Mouse (Mus musculus): Measurements from ENCODE around the gene Cgref1. TPM values are rescaled to one million over a fixed set of nuclear protein-coding genes. Genes with fewer than 3 reads are reported as not detected.

The Cgref1 gene
- polyA plus RNA-seq, 2 experiments, result 4.2 to 5.4 TPM

DNA sequence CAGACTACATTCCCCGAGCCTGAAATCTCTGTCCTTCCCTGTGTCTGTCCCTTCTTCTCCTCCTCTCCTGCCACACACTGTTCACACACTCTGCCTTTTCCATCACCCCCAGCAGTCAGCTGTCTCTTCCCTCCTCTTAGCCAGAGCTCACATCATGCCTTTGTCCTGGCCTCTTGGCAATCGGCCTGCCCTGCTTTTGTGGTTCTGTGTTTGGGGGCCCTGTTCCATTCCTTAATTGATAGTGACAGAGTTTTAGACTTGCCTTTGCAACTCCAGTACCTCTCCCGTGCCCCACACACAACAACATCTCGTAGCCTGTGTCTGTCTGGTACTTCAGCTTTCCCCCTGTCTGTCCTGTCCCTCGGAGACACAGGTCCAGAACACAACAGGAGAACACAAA is 33.2 kb downstream of the Cgref1 start:
- no peaks in the 10 kb centered on the region for H3K27me3 ChIP-seq (ENCODE audit: control insufficient read depth, insufficient read depth, low read length)
- no peaks in the 10 kb centered on the region for H3K9me3 ChIP-seq (ENCODE audit: control insufficient read depth, low read length)
- no peak overlapping the region for H3K9ac ChIP-seq (replicated peaks)
- no peak overlapping the region for H3K27ac ChIP-seq
- DNase-seq (ENCODE audit: low read depth in 3 of 3, low spot score in 3 of 3) (no peak), ATAC-seq (ENCODE audit: insufficient read depth) (no peak)
- H3K4me2 ChIP-seq (ENCODE audit: low read depth), result no peak overlapping the region
- H3K4me1 ChIP-seq (replicated peaks; ENCODE audit: control insufficient read depth in 2 of 2, insufficient read depth in 2 of 2, low read length in 1 of 2), result peaks cover 10 to 65% of the 10 kb centered on the region in 2 experiments
- TF ChIP-seq CTCF (IDR thresholded peaks at IDR 0.05; ENCODE audit: low read depth), result no peak
- TF ChIP-seq EP300 (IDR thresholded peaks at IDR 0.05; ENCODE audit: low read depth), result no peak
- WGBS (ENCODE audit: insufficient replicate concordance), result 53% methylated on average over 5 of the region's 5 CpGs
- H3K4me3 ChIP-seq (ENCODE audit: insufficient read depth in 1 of 2, low read depth in 2 of 2, low read length in 2 of 2), result no peak overlapping the region
- H3K36me3 ChIP-seq (replicated peaks; ENCODE audit: control insufficient read depth, insufficient read depth, low read depth), result no peaks in the 10 kb centered on the region

DNA sequence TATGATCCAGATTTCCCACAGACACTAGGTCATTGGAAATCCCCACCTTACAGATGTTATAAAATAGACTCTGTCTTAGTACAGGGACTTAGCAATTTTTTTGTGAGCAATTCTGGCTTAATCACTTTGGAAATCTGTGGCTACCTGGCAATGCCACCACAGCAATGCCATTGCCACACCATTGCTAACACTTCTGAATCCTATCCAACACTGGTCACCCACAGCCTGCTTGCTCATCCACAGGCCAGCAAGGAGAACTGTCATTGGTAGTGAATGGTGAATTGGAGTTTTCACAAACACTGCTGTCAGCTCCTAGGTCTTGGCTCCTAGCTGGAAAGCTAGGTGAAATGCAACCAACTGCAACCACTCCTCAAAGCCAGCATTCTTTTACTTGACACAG is 34.9 kb downstream of the Cgref1 start:
- H3K36me3 ChIP-seq (replicated peaks; ENCODE audit: control insufficient read depth, insufficient read depth, low read depth), result peaks cover 8% of the 10 kb centered on the region
- no peak overlapping the region for H3K27ac ChIP-seq
- ATAC-seq (ENCODE audit: insufficient read depth), result no peak
- no peak for TF ChIP-seq EP300 (IDR thresholded peaks at IDR 0.05; ENCODE audit: low read depth)
- no peak for TF ChIP-seq CTCF (IDR thresholded peaks at IDR 0.05; ENCODE audit: low read depth)
- H3K27me3 ChIP-seq (ENCODE audit: control insufficient read depth, insufficient read depth, low read length), result no peaks in the 10 kb centered on the region
- no peak overlapping the region for H3K4me2 ChIP-seq (ENCODE audit: low read depth)
- no peak overlapping the region for H3K9ac ChIP-seq (replicated peaks)
- H3K4me3 ChIP-seq (ENCODE audit: insufficient read depth in 1 of 2, low read depth in 2 of 2, low read length in 2 of 2), result no peak overlapping the region
- H3K9me3 ChIP-seq (ENCODE audit: control insufficient read depth, low read length), result no peaks in the 10 kb centered on the region
- H3K4me1 ChIP-seq (replicated peaks; ENCODE audit: control insufficient read depth in 2 of 2, insufficient read depth in 2 of 2, low read length in 1 of 2), result peaks cover 12 to 60% of the 10 kb centered on the region in 2 experiments
- DNase-seq (ENCODE audit: low read depth in 3 of 3, low spot score in 3 of 3), result no peak

DNA sequence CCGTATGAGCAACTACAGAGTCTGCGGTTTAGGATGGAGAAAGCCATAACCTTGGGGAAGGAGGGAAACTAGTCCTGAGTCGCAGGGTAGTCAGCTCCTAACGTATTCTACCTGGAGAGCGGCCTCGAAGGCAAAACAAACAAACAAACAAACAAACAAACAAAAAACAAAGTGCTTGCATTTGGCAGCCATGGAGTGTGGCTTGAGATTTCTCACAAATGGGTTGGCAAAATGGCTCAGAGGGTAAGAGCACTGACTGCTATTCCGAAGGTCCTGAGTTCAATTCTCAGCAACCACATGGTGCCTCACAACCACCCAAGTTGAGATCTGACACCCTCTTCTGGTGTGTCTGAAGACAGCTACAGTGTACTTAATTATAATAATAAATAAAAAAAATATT is 35.5 kb downstream of the Cgref1 start:
- H3K4me1 ChIP-seq (replicated peaks; ENCODE audit: control insufficient read depth in 2 of 2, insufficient read depth in 2 of 2, low read length in 1 of 2), result peaks cover 12 to 55% of the 10 kb centered on the region in 2 experiments
- no peak for TF ChIP-seq EP300 (IDR thresholded peaks at IDR 0.05; ENCODE audit: low read depth)
- no peak for TF ChIP-seq CTCF (IDR thresholded peaks at IDR 0.05; ENCODE audit: low read depth)
- no peak for ATAC-seq (ENCODE audit: insufficient read depth)
- no peak for DNase-seq (ENCODE audit: low read depth in 3 of 3, low spot score in 3 of 3)
- no peak overlapping the region for H3K9ac ChIP-seq (replicated peaks)
- H3K36me3 ChIP-seq (replicated peaks; ENCODE audit: control insufficient read depth, insufficient read depth, low read depth), result peaks cover 13% of the 10 kb centered on the region
- no peak overlapping the region for H3K4me2 ChIP-seq (ENCODE audit: low read depth)
- no peaks in the 10 kb centered on the region for H3K9me3 ChIP-seq (ENCODE audit: control insufficient read depth, low read length)
- 61% methylated on average over 7 of the region's 7 CpGs for WGBS (ENCODE audit: insufficient replicate concordance)
- no peak overlapping the region for H3K27ac ChIP-seq
- H3K4me3 ChIP-seq (ENCODE audit: insufficient read depth in 1 of 2, low read depth in 2 of 2, low read length in 2 of 2), result no peak overlapping the region
- H3K27me3 ChIP-seq (ENCODE audit: control insufficient read depth, insufficient read depth, low read length), result no peaks in the 10 kb centered on the region

DNA sequence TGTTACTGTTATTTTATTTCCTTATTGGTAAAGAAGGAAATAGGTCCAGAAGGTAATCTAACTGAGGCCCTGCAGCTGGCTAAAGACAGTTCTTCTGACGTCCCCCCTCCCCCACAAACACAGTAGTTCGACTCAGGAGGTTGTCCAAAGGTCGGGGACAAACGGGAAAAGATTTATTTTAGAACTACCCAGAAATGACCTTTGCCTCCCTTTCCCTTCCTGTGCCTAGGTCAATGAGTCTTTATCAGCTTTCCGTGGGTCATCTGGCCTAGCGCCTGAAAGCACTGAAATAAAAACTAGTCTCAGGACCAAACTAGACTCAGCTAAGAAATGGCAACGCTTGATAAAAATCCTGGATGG is 36.1 kb downstream of the Cgref1 start:
- Histone ChIP-seq H3K4me3 (ENCODE audit: insufficient read depth in 1 of 2, low read depth in 2 of 2, low read length in 2 of 2) (no peak overlapping the region), H3K27me3 (ENCODE audit: control insufficient read depth, insufficient read depth, low read length) (no peaks in the 10 kb centered on the region), H3K9ac (replicated peaks) (no peak overlapping the region), H3K4me1 (replicated peaks; ENCODE audit: control insufficient read depth in 2 of 2, insufficient read depth in 2 of 2, low read length in 1 of 2) (peaks cover 10 to 49% of the 10 kb centered on the region in 2 experiments), H3K4me2 (ENCODE audit: low read depth) (peak overlapping the region; percentile 97), H3K27ac (no peak overlapping the region), H3K36me3 (replicated peaks; ENCODE audit: control insufficient read depth, insufficient read depth, low read depth) (peaks cover 18% of the 10 kb centered on the region), H3K9me3 (ENCODE audit: control insufficient read depth, low read length) (no peaks in the 10 kb centered on the region)
- DNase-seq (ENCODE audit: low read depth in 3 of 3, low spot score in 3 of 3), result no peak
- ATAC-seq (ENCODE audit: insufficient read depth), result no peak
- WGBS (ENCODE audit: insufficient replicate concordance), result 30% methylated on average over 7 of the region's 7 CpGs
- TF ChIP-seq CTCF (IDR thresholded peaks at IDR 0.05; ENCODE audit: low read depth), result no peak

DNA sequence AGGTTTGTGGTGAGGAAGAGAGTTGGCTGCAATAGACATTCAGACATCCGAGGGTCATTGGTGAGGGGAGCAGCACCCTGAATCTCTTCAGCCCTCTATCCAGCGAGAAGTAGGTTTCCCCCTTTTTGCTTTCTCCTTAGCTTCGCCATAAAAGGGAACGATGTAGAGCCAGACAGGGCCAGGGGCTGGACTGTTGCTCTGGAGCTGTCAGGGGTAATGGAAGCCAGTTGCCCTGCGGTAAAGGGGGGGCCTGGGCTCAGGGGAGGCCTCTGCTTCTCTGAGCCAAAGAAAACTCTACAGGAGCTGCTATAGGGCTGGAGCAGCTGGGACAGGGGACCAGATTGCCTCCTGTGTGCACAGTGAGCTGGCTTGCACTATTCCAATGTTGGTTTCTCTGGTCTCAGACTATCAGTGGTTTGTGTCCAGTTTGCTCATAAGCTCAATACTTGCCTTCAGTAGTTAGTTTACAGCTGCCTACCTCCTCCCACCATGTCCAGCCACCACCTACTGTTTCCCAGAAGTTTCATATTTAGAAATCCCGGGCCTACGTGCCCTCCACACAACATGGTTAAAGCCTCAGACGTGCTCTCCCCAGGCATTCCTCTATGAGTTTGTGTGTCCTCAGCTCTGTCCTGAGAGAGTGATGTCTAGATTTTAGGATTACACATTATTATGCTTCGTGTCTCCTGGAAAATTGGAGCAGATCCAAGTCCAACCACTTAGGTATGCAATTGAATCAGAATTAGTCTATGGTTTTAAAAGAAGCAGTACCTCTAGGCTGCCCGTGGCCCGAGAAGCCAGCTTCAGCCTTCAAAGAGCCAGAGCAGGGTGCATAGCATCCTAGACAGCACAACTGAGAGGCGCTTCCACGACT is 36.7 kb downstream of the Cgref1 start:
- WGBS (ENCODE audit: insufficient replicate concordance), result 51% methylated on average over 13 of the region's 13 CpGs
- ATAC-seq (ENCODE audit: insufficient read depth) (no peak), DNase-seq (ENCODE audit: low read depth in 3 of 3, low spot score in 3 of 3) (no peak)
- Histone ChIP-seq H3K4me3 (ENCODE audit: insufficient read depth in 1 of 2, low read depth in 2 of 2, low read length in 2 of 2) (peak overlapping the region; percentile 68 to 72), H3K36me3 (replicated peaks; ENCODE audit: control insufficient read depth, insufficient read depth, low read depth) (peaks cover 25% of the 10 kb centered on the region), H3K27me3 (ENCODE audit: control insufficient read depth, insufficient read depth, low read length) (no peaks in the 10 kb centered on the region), H3K4me1 (replicated peaks; ENCODE audit: control insufficient read depth in 2 of 2, insufficient read depth in 2 of 2, low read length in 1 of 2) (peaks cover 7 to 45% of the 10 kb centered on the region in 2 experiments), H3K9ac (replicated peaks) (peak overlapping the region; percentile 79), H3K27ac (peak overlapping the region; percentile 55; the same call in 1 of the 2 replicates), H3K4me2 (ENCODE audit: low read depth) (peak overlapping the region; percentile 97), H3K9me3 (ENCODE audit: control insufficient read depth, low read length) (no peaks in the 10 kb centered on the region)
- TF ChIP-seq EP300 (IDR thresholded peaks at IDR 0.05; ENCODE audit: low read depth) (no peak), CTCF (IDR thresholded peaks at IDR 0.05; ENCODE audit: low read depth) (no peak)
